Mouse (Mus musculus) ES-Bruce4 (cell line): ENCODE data around the gene Ogdh.

Experiments used
- CTCF ChIP-seq: IDR thresholded peaks from one replicate; pipeline ENCODE4 v1.8.1; 2011; ENCODE audit warnings: low read depth, low read length
- EP300 ChIP-seq: IDR thresholded peaks from 2 replicates; pipeline ENCODE4 v1.6.1; 2011; ENCODE audit warnings: low read depth, low read length; ENCODE audit not compliant: insufficient read depth
- POLR2A ChIP-seq: IDR thresholded peaks from one replicate; pipeline ENCODE4 v1.8.1; 2011; ENCODE audit warnings: low read length; ENCODE audit not compliant: insufficient read depth

GRCm38 (mm10) chr11:6349586-6349985 lies 58.2 kb downstream of the Ogdh start:
- TF ChIP-seq POLR2A (no peak), CTCF (no peak), EP300 (no peak)
